Mouse (Mus musculus) spleen, postnatal 10 days (tissue): ENCODE measurements around the gene Frmd3.
"Not testable (repeated sequence)": the region's sequence is repeated elsewhere in the genome, so short reads cannot be mapped to it uniquely, and the experiment has no call there.

Source experiments
- DNase-seq, 2 experiments: peaks; one replicate each; pipeline ENCODE4 v3.0.0; 2021 to 2022; ENCODE audit warnings: low spot score in 2 of 2

Gene Frmd3

GRCm38 (mm10) chr4:74013211-74014047, at the start of gene Frmd3:
TSS of gene Frmd3 (plus strand) at chr4:74013442.
- DNase-seq: no peak

DNA sequence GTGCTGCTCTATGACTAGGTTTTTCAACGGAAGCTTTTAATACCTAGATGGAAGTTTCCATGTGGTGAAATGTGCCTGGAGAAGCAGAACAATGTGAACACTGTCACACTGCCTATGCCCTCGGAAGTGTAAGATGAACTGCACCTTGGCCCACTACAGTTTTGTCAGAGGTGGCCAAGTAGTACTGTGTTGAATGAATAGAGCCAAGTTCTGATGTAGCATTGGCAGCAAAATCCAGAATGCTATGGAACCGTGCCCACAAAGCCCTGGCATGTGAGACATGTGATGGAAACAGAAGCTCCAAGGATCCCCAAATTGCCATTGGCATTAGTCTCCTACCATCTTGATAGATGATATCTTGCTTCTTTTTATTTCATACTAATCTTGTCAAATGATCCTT, 32.8 kb upstream of the Frmd3 start:
- DNase-seq: no peak

GRCm38 (mm10) chr4:74012277-74012676, 965 bp upstream of the Frmd3 start:
- no peak for DNase-seq

GRCm38 (mm10) chr4:74012700-74013099, 542 bp upstream of the Frmd3 start:
- DNase-seq: no peak

DNA sequence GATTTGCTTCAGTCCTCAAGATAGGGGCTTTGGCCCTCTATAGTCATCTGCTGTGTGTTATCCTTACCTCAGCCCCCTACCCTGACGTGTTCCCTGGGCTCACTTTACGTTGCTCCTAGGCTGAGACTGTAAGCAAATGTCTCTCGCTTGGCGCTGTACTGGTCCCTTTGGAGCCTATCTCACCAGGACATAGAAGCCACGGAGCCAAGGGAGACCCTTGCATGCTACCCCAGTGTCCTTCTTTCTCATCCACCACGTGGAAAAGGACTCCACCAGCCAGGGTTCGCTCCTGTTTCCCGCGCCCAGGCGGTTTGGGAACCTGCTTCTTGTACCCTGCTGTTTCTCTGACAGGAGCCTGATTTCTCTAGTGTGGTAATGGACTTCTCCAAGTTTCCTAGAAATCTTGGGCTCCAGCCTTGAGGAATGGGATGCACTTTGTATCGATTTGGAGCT, 832 bp downstream of the Frmd3 start:
- no peak for DNase-seq

GRCm38 (mm10) chr4:74020084-74020483, 6.8 kb downstream of the Frmd3 start:
- no peak for DNase-seq

DNA sequence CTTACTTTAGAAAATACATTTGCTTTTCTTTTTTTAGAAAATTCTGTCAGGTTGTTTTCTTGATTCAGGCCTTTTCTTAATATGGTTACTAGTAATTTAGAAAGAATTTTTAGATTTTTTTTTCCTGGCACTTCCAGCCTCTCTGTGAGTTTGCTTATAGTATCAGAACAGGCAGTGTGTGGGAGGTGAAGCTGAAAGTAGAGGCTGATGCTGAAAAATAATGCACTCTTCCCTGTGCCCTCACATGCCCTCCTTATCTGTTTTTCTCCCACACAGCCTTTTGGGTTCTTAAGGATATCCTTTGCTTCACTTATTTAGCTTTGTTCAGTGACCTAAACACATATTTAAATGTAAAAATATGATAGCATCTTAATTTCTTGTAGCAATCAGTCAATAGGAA, 30.0 kb downstream of the Frmd3 start:
- no peak for DNase-seq

DNA sequence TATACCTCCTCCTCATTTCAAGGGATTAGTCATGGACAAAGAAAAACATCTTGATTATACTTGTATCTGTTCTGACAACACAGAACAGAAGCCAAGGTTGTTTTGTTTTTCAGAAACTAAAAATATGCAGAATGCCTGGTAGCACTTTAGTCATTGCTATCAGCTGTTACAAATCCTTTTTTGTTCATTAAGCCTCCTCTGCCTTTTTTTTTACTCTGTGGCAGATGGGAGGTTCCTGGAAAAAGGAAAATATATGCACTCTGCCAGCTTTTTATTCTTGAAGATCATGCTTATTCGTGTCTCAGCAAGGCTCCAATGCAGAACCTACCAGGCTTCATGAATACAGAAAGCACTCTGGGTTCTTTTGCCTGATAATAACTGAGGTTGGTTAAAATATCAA, 38.5 kb downstream of the Frmd3 start:
- no peak for DNase-seq

DNA sequence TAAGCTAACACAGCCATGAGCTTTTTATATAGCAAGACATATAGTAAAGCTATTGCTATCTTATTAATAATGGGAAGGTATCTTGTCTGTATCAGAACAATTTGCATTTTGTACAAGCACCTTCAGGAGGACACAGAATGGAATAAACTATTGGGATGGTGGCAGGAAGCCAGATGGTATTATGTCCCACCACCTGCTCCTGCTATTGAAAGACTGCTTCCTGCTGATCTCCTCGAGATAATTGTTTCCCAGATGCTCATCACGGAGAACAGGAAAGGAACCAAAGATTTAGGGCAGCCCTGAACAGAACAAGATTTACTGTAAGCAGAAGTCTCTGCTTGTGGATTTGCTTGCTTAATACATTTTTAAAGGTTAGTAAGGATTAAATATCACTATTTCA, 63.5 kb downstream of the Frmd3 start:
- DNase-seq: no peak

GRCm38 (mm10) chr4:74110816-74111215, 97.6 kb downstream of the Frmd3 start:
- DNase-seq: no peak

- DNase-seq: no peak
Measured at GRCm38 (mm10) chr4:74191528-74191927, 178.3 kb downstream of the Frmd3 start.

DNA sequence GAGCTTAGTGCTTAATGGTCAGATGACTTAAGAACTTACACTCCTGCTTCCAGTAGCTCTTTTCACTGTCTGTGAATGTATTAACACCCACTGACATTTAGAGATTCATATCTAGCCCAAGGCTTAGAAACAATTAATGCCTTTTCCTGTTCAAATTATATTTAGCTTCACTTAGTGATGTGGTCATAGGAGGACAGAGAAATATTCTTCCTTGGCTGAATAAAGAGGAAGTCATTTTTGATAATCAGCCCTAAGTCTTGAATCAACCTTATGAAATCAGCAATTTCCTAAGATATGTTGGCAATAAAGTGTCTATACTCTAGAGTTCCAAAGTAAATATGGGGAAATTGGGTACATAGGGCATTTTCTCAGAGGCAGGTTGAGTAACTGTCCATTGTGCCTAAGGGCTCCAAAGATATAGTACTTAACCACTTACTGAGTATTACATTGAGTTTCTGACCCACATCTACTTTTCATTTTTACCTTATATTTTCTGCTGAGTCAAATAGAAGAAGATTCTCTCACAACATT, 188.1 kb downstream of the Frmd3 start:
- DNase-seq: no peak

- DNase-seq: not testable (repeated sequence)
Measured at GRCm38 (mm10) chr4:74221780-74222179, 208.5 kb downstream of the Frmd3 start.

- DNase-seq: no peak
Measured at GRCm38 (mm10) chr4:74222360-74222759, 209.1 kb downstream of the Frmd3 start.

- DNase-seq: no peak
Measured at GRCm38 (mm10) chr4:74224210-74224609, 211.0 kb downstream of the Frmd3 start.

DNA sequence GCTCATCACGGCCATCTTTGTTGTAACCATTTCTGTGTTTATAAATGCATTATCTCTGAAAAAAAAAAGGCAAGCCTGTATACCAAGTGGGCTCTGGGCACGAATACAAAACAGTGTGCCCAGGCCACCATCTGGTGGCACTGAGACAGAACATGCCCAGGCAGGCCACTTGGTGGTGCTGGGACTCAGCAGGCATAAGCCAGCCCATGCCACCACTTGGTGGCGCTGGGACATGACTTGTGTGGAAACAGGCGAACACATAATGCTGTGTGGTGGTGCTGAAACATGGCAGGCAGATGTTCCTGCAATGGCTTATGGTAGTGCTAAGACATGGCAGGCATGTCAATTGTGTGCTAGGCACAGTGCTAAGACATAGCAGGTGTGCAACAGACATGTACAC, 217.8 kb downstream of the Frmd3 start:
- DNase-seq: peak in 1 of 2 experiments; percentile 23

DNA sequence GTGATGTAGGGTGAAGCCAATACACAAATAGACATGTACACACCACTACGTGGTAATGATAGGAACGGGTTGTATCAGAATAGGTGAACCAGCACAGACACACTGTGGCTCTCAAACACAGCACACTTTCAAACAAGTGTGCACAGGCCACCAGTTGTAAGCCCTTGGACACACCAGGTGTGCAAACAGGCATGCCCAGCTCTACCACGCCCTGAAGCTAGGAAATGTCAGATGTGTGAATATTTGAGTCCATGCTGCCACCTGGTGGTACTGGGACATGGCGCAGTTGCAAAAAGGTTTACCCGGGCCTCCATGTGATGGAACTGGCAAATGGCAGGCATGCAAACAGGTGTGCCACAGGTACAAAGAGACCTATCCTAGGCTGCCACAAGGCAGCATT, 218.2 kb downstream of the Frmd3 start:
- DNase-seq: peak in 1 of 2 experiments; percentile 46

DNA sequence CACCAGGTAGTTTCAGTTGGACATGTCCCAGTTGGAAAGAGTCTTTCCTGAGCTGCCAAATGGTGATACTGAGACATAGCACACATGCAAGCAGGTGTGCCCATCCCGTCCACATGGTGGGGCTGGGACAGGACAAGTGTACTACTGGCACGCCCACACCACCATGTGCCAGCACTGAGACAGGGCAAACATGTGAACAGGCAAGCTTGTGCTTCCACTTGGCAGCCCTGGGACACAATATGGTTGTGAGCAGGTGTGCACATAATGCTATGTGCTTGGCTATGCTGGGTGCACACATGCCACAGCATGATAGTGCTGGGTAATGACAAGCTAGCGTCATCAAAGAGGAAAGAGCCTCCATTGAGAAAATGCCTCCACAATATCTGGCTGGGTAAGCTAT, 220.3 kb downstream of the Frmd3 start:
- no peak for DNase-seq

GRCm38 (mm10) chr4:74242176-74242575, 228.9 kb downstream of the Frmd3 start, which contains the start of gene Kdm4c:
TSS of gene Kdm4c (plus strand) at chr4:74242497.
- no peak for DNase-seq
